Mouse (Mus musculus) hindbrain, embryonic 16.5 days (tissue): ENCODE results near the gene Zcchc14. TPM values are rescaled to one million over a fixed set of nuclear protein-coding genes. Genes with fewer than 3 reads are reported as not detected.

ENCODE experiments used
- ATAC-seq: fragments of 200-750 bp; cut with Nextera tagmentation; 2 replicates; pipeline ENCODE4 v1.8.0; 2017; ENCODE audit warnings: moderate TSS enrichment, moderate library complexity
- H3K27ac ChIP-seq: fragments of 300-500 bp; sonication (generic); 2 replicates; pipeline ENCODE4 v1.5.1; 2014; ENCODE audit warnings: low read depth, mild to moderate bottlenecking, control low read depth, low read length, moderate library complexity
- H3K27me3 ChIP-seq: fragments of 300-500 bp; sonication (generic); replicated peaks from 2 replicates; pipeline ENCODE4 v1.6.1; 2014; ENCODE audit warnings: low read length; ENCODE audit not compliant: control insufficient read depth, insufficient read depth
- H3K36me3 ChIP-seq: fragments of 300-500 bp; sonication (generic); 2 replicates; pipeline ENCODE4 v1.6.1; 2014; ENCODE audit warnings: mild to moderate bottlenecking, low read length, moderate library complexity, mixed read lengths; ENCODE audit not compliant: control insufficient read depth, insufficient read depth
- H3K4me1 ChIP-seq: fragments of 300-500 bp; sonication (generic); 2 replicates; pipeline ENCODE4 v1.6.1; 2014; ENCODE audit warnings: low read depth, low read length; ENCODE audit not compliant: control insufficient read depth, insufficient read depth
- H3K4me2 ChIP-seq: fragments of 300-500 bp; sonication (generic); 2 replicates; pipeline ENCODE4 v1.6.1; 2014; ENCODE audit warnings: mild to moderate bottlenecking, low read length, control low read depth, moderate library complexity
- H3K4me3 ChIP-seq: fragments of 300-500 bp; sonication (generic); 2 replicates; pipeline ENCODE4 v1.5.1; 2014; ENCODE audit warnings: mild to moderate bottlenecking, low read length, control low read depth, moderate library complexity
- H3K9ac ChIP-seq: fragments of 300-500 bp; sonication (generic); 2 replicates; pipeline ENCODE4 v1.6.1; 2014; ENCODE audit warnings: low read depth, mild to moderate bottlenecking, control low read depth, low read length, moderate library complexity
- H3K9me3 ChIP-seq: fragments of 300-500 bp; sonication (generic); 2 replicates; pipeline ENCODE4 v1.6.1; 2014; ENCODE audit warnings: mild to moderate bottlenecking, low read length, moderate library complexity; ENCODE audit not compliant: control insufficient read depth
- WGBS: fragments of 180-500 bp; shearing (Covaris S2); extraction: QIAGEN DNeasy Blood & Tissue Kit; methylation state at CpG from one replicate; pipeline ENCODE4 v1.1.7; 2014; 5-methylcytosine and 5-hydroxymethylcytosine counted together
- polyA plus RNA-seq: library from polyadenylated mRNA; unstranded; fragments of >200 nt; fragmentation: Nextera tagmentation; extraction: Ambion mirVana; gene quantifications from 2 replicates; pipeline ENCODE4 v1.2.1, GENCODE M21; 2015

The Zcchc14 gene
- polyA plus RNA-seq, 1 experiment from 2014 or later = 20.9 TPM

DNA sequence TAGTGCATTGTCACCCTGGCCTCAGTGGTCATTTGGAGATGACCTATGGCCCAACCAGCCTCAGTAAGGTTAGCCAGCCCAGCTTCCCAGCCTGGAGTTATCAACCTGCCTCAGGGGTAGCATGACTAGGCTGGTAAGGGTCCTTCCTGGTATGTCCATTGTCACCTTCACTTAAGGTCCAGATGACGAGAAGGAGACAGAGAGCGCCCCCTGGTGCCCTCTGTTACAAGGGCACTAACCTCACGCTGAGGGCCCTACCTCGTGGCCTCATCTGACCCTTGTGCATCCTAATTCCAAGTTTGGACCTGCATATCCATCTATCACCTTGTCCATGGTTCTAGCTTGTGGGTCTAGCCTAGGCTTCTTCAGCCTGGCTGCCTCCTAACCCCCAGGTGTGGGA, 32.7 kb upstream of the Zcchc14 start:
- Histone ChIP-seq H3K9ac (no peak overlapping the region), H3K9me3 (no peaks in the 10 kb centered on the region), H3K27me3 (no peaks in the 10 kb centered on the region), H3K27ac (no peak overlapping the region), H3K4me2 (no peak overlapping the region), H3K4me3 (no peak overlapping the region), H3K4me1 (peaks cover 11% of the 10 kb centered on the region), H3K36me3 (no peaks in the 10 kb centered on the region)
- WGBS = 27% methylated on average over 4 of the region's 4 CpGs
- no peak for ATAC-seq

DNA sequence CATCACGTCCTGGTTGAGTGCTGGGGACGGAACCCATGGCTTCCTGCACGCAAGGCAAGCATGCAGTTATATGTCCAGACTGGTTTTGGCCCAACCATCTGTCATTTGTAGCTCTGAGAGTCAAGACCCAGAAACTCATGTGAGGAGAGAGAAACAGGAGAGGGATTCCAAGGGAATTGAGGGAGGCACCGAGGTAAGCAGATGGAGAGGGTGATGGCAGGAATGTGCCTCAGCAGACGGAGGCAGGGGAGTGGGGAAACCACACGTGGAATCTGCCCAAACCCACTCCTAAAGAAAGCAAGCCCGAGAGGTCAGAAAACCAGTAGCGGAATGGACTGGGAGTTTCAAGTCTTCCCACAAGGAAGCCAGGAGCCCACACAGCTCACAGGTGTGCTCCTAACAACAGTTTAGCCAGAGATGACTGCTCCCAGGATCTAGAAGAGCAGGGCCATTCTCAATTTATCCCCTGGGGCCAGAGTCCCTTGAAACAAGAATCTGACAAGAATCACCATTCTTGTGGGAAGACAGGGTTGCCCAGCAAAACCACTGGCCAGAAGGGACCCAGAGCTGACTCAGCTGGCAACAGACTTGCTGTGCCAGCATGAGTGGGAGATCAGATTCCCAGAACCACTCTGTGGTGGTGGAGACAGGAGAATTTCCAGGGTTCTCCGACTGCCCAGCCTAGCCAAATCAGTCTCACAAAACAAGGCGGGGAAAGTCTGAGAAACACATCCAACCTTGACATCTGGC, 30.6 kb upstream of the Zcchc14 start:
- Histone ChIP-seq H3K4me2 (no peak overlapping the region), H3K27ac (no peak overlapping the region), H3K4me1 (peaks cover 10% of the 10 kb centered on the region), H3K4me3 (no peak overlapping the region), H3K36me3 (no peaks in the 10 kb centered on the region), H3K27me3 (no peaks in the 10 kb centered on the region), H3K9ac (no peak overlapping the region), H3K9me3 (no peaks in the 10 kb centered on the region)
- ATAC-seq = no peak
- WGBS = 80% methylated on average over 10 of the region's 10 CpGs

DNA sequence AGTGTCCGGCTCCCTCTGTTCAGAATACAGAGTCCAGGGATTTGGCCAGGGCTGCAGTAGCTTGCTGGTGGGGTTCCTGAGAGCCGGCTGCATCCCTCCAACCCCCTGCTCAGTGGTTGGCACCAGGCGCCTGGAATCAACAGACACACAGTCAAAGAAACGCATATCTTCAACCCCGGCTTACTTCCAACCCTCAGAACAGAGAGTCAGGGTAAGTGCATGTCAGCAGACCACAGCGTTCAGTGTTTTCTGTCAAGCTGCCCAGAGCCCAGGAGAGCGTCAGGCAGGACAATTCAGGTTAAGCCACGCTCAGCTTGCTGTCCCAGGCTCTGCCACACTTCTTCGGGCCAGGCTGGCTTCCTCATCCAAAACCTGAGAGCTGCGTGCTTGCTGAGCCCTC, 28.8 kb upstream of the Zcchc14 start:
- H3K9me3 ChIP-seq = no peaks in the 10 kb centered on the region
- H3K9ac ChIP-seq = no peak overlapping the region
- H3K4me2 ChIP-seq = no peak overlapping the region
- H3K27me3 ChIP-seq = no peaks in the 10 kb centered on the region
- no peak for ATAC-seq
- H3K36me3 ChIP-seq = no peaks in the 10 kb centered on the region
- no peak overlapping the region for H3K4me3 ChIP-seq
- 63% methylated on average over 10 of the region's 10 CpGs for WGBS
- H3K4me1 ChIP-seq = no peaks in the 10 kb centered on the region
- H3K27ac ChIP-seq = no peak overlapping the region

DNA sequence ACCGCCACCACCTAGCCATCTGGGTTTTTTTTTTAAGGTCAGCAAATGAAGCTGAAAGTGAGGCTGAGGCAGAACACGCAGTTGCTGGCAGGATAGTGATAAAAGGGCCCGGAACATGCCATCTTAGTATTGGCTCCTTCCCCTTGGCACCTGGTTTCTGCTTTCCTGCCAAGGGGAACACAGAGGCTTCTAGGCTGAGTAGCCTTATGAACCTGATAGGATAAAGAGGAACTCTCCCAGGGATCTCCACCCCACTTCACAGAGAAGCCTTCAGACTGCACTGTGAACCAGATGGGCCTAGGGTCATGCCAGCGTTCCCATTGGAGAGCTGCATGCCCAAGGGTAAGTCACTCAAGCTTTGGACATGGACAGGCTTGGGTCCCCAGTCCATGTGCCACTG, 28.2 kb upstream of the Zcchc14 start:
- no peak overlapping the region for H3K9ac ChIP-seq
- H3K4me1 ChIP-seq = no peaks in the 10 kb centered on the region
- ATAC-seq = no peak
- no peak overlapping the region for H3K4me3 ChIP-seq
- H3K4me2 ChIP-seq = no peak overlapping the region
- no peak overlapping the region for H3K27ac ChIP-seq
- no peaks in the 10 kb centered on the region for H3K27me3 ChIP-seq
- H3K36me3 ChIP-seq = no peaks in the 10 kb centered on the region
- no peaks in the 10 kb centered on the region for H3K9me3 ChIP-seq
- WGBS = 85% methylated on average over 4 of the region's 4 CpGs

DNA sequence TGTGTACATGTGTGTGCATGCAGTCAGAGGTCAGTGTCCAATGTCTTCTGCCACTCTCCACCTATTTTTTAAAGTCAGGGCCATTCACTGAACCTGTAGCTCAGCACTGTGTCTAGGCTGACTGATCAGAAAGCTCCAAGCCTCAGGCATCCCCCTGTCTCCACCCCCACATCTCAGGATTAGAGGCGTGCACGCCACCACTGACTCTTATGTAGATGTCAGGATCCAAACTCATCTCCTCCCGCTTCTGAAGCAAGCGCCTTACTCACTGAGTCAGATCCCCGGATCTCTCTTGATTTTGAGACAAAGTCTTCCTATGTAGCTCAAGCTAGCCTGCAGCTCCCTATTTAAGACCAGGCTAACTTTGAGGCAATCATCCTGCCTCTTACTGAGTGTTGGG, 26.0 kb upstream of the Zcchc14 start:
- H3K4me2 ChIP-seq = no peak overlapping the region
- 74% methylated on average over 5 of the region's 5 CpGs for WGBS
- no peak overlapping the region for H3K27ac ChIP-seq
- H3K36me3 ChIP-seq = no peaks in the 10 kb centered on the region
- H3K9me3 ChIP-seq = no peaks in the 10 kb centered on the region
- H3K4me1 ChIP-seq = no peaks in the 10 kb centered on the region
- no peak overlapping the region for H3K9ac ChIP-seq
- H3K4me3 ChIP-seq = no peak overlapping the region
- no peaks in the 10 kb centered on the region for H3K27me3 ChIP-seq
- ATAC-seq = no peak

DNA sequence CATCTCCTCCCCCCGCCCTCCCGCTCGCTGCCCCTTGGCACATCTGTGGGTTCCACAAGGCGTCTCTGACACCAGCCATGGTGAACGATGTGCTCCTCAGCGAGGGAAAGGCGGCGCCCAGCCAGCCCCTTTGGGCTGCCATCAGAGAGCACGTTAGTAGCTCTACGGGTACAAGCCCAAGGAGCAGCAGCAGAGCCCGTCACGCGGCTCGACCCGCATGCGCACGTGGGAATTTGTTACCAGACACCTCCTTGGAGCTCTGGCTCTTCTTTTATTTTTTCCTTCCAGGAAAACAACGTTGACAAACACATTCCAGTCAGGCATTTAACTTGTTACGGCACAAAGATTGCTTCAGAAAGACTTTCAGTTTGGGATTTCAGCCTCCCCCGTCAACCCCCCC, 23.0 kb upstream of the Zcchc14 start:
- no peak overlapping the region for H3K27ac ChIP-seq
- WGBS = 56% methylated on average over 20 of the region's 20 CpGs
- no peak overlapping the region for H3K4me2 ChIP-seq
- no peaks in the 10 kb centered on the region for H3K36me3 ChIP-seq
- no peaks in the 10 kb centered on the region for H3K9me3 ChIP-seq
- no peak overlapping the region for H3K4me3 ChIP-seq
- no peaks in the 10 kb centered on the region for H3K27me3 ChIP-seq
- ATAC-seq = no peak
- no peak overlapping the region for H3K9ac ChIP-seq
- no peaks in the 10 kb centered on the region for H3K4me1 ChIP-seq

DNA sequence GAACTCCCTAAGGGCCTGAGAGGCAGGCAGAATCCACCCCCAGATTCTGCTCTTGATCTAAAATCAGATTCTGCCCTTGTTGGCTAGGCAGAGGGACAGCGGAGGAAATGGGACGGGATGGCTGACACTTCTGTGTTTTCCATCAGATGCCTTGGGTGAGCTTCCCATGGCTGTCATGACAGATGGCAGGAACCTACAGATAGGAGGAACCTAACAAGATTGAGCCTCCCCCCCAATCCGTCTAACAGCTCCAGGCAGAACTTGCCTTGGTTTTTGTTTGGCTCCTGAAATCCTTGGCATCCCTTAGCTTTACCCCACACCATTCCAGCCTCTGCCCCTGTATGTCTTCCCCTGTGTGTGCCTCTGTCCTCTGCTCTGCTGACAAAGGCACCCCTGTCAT, 22.5 kb upstream of the Zcchc14 start:
- Histone ChIP-seq H3K9ac (no peak overlapping the region), H3K27me3 (no peaks in the 10 kb centered on the region), H3K4me1 (no peaks in the 10 kb centered on the region), H3K4me2 (no peak overlapping the region), H3K9me3 (no peaks in the 10 kb centered on the region), H3K4me3 (no peak overlapping the region), H3K36me3 (no peaks in the 10 kb centered on the region), H3K27ac (no peak overlapping the region)
- no peak for ATAC-seq
- 72% methylated on average over 3 of the region's 3 CpGs for WGBS

DNA sequence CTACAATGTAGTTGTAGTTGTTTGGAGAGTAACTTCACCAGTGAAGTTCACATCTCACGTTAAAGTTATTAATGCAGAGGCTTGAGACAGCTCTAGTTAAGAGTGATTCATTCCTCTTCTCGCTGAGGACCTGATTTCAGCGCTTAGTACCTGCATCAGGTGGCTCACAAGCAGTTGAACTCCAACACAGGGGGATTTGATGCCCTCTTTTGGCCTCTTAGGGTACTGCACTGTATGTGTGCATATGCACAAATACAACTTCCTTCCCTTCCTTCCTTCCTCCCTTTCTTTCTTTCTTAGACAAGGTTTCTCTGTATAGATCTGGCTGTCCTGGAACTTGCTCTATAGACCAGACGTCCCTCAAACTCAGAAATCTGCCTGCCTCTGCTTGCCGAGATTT, 21.8 kb upstream of the Zcchc14 start:
- H3K27me3 ChIP-seq = no peaks in the 10 kb centered on the region
- 55% methylated on average over 5 of the region's 5 CpGs for WGBS
- no peaks in the 10 kb centered on the region for H3K4me1 ChIP-seq
- no peaks in the 10 kb centered on the region for H3K36me3 ChIP-seq
- H3K9me3 ChIP-seq = no peaks in the 10 kb centered on the region
- H3K4me2 ChIP-seq = no peak overlapping the region
- ATAC-seq = no peak
- no peak overlapping the region for H3K9ac ChIP-seq
- H3K27ac ChIP-seq = no peak overlapping the region
- no peak overlapping the region for H3K4me3 ChIP-seq

DNA sequence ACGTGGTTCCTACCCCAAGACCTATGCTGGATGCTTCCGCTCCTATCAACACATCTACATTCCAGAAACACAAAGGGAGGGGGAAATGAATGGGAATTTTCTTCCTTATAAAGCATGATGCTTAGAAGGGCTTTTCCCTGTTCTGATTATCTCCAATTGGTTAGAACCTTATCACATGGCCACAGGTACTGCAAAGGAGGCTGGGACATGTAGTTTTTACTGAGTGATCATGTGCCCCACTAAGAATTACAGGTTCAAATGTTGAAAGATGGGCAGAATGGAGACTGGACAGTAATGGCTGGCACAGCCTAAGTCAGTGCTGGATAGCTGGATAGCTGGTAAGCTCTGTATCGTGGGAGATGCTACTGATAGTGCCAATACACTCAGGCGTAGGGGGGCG, 21.2 kb upstream of the Zcchc14 start:
- H3K4me3 ChIP-seq = no peak overlapping the region
- no peak overlapping the region for H3K9ac ChIP-seq
- H3K27ac ChIP-seq = no peak overlapping the region
- no peaks in the 10 kb centered on the region for H3K36me3 ChIP-seq
- 66% methylated on average over 5 of the region's 5 CpGs for WGBS
- peaks cover 4% of the 10 kb centered on the region for H3K4me1 ChIP-seq
- H3K27me3 ChIP-seq = no peaks in the 10 kb centered on the region
- no peaks in the 10 kb centered on the region for H3K9me3 ChIP-seq
- no peak overlapping the region for H3K4me2 ChIP-seq
- ATAC-seq = peak; percentile 88

DNA sequence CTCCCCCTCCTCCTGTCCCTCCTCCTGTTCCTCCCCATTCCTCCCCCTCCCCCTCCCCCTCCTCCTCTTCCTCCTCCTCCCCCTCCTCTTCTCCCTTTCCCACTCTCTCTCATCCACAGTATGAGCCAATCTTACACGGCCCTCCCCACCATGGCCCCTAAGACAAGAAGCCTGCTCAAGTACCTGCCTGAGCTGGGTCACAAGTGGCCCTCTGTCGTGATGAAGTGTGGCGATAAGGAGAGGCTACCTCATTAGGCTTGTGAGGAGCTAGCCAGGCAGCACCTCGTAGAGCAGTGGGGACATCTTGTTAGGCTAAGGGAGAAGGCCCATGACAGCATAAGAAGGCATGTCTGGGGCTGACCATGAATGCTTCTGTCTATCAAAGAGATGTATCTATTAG, 20.5 kb upstream of the Zcchc14 start:
- no peaks in the 10 kb centered on the region for H3K9me3 ChIP-seq
- H3K36me3 ChIP-seq = no peaks in the 10 kb centered on the region
- no peak overlapping the region for H3K9ac ChIP-seq
- H3K4me3 ChIP-seq = no peak overlapping the region
- 71% methylated on average over 4 of the region's 4 CpGs for WGBS
- H3K4me1 ChIP-seq = peaks cover 10% of the 10 kb centered on the region
- no peak overlapping the region for H3K4me2 ChIP-seq
- no peak overlapping the region for H3K27ac ChIP-seq
- ATAC-seq = no peak
- no peaks in the 10 kb centered on the region for H3K27me3 ChIP-seq
